Mouse (Mus musculus) mesoderm, embryonic 11.5 days (tissue): ENCODE data around the gene Olfr1000.
"Not testable (repeated sequence)": the region's sequence is repeated elsewhere in the genome, so short reads cannot be mapped to it uniquely, and the experiment has no call there.

Source experiments
- DNase-seq: peaks from one replicate; pipeline ENCODE4 v3.0.0-alpha.2; 2012; ENCODE audit warnings: low read depth, low spot score

Gene Olfr1000

GRCm38 (mm10) chr2:85611803-85612202 lies at the start of gene Olfr1000:
Olfr1000 (minus strand) TSS chr2:85611903.
- no peak for DNase-seq

GRCm38 (mm10) chr2:85650604-85651003 lies 38.9 kb upstream of the Olfr1000 start, which contains the start of gene Olfr1002:
Olfr1002 (minus strand) TSS chr2:85650704.
- no peak for DNase-seq

DNA sequence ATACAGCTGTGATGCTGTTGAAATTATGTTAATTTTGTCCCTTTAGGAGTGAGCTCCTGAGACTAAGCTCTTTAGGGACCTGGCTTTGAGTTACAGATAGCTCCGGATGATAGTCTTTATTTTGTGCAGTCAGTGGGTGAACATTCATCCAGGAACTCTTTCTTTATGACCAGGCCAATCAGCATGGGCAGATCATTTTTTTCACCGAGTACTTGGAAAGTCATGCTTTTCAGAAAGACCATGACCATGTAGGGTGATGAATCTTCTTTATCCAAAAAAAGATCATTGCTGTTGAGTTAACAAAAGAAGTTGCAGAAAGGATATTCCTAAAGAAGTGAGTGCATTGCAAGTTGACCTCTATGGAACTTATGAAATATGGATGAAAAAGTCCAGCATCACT lies 23.1 kb downstream of the Olfr1000 start, which contains the start of gene Olfr998:
TSS of gene Olfr998 (plus strand) at position 301 of the 400 bp plus-strand sequence.
- not testable (repeated sequence) for DNase-seq

DNA sequence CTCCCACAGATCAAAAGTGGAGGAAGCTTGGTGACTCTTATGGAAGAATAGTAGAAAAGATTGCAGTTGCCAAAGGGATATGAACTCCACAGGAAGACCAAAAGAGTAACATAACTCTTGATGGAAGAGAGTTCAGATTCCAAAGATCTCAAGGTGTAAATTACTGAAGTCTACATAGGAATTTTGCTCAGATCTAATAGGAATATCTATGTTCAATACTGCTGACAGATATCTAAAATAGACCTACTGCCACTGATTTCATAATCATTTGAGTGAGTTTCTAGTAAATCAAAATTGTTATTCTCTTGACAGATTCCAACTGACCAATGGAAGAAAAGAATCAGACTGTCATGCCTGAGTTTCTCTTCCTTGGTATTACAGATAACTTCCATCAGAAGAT lies 32.8 kb downstream of the Olfr1000 start, which contains the start of gene Olfr996:
TSS of gene Olfr996 (plus strand) at position 301 of the 400 bp plus-strand sequence.
- no peak for DNase-seq

GRCm38 (mm10) chr2:85561187-85561586 lies 50.5 kb downstream of the Olfr1000 start:
- peak; percentile 61 for DNase-seq

GRCm38 (mm10) chr2:85560226-85560625 lies 51.5 kb downstream of the Olfr1000 start:
- DNase-seq, result no peak
